Mouse (Mus musculus) limb, embryonic 11.5 days (tissue): ENCODE results near the gene Panx3. TPM values are rescaled to one million over a fixed set of nuclear protein-coding genes. Genes with fewer than 3 reads are reported as not detected.

Source experiments
- ATAC-seq: fragments of 200-750 bp; cut with Nextera tagmentation; 2 replicates; pipeline ENCODE4 v1.8.0; 2017; ENCODE audit warnings: low read depth; ENCODE audit not compliant: insufficient number of reproducible peaks, low FRiP score, low TSS enrichment
- DNase-seq: peaks from one replicate; pipeline ENCODE4 v3.0.0-alpha.2; 2015; ENCODE audit warnings: low spot score
- H3K27ac ChIP-seq: fragments of 300-500 bp; sonication (generic); replicated peaks from 2 replicates; pipeline ENCODE4 v1.5.1; 2014; ENCODE audit warnings: low read depth, mild to moderate bottlenecking, low read length
- H3K27me3 ChIP-seq: fragments of 300-500 bp; sonication (generic); 2 replicates; pipeline ENCODE4 v1.6.1; 2014; ENCODE audit warnings: mild to moderate bottlenecking, low read length, mixed read lengths; ENCODE audit not compliant: control insufficient read depth, insufficient read depth
- H3K36me3 ChIP-seq: fragments of 300-500 bp; sonication (generic); 2 replicates; pipeline ENCODE4 v1.6.1; 2014; ENCODE audit warnings: mild to moderate bottlenecking, low read length, moderate library complexity, mixed read lengths; ENCODE audit not compliant: control insufficient read depth, insufficient read depth
- H3K4me1 ChIP-seq: fragments of 300-500 bp; sonication (generic); 2 replicates; pipeline ENCODE4 v1.6.1; 2014; ENCODE audit warnings: low read length, mixed read lengths; ENCODE audit not compliant: control insufficient read depth, insufficient read depth
- H3K4me2 ChIP-seq: fragments of 300-500 bp; sonication (generic); 2 replicates; pipeline ENCODE4 v1.6.1; 2014; ENCODE audit warnings: low read depth, mild to moderate bottlenecking, moderate library complexity; ENCODE audit not compliant: severe bottlenecking
- H3K4me3 ChIP-seq: fragments of 300-500 bp; sonication (generic); 2 replicates; pipeline ENCODE4 v1.5.1; 2014; ENCODE audit warnings: low read depth, low read length
- H3K9ac ChIP-seq: fragments of 300-500 bp; sonication (generic); 2 replicates; pipeline ENCODE4 v1.6.1; 2014; ENCODE audit warnings: mild to moderate bottlenecking, low read length
- H3K9me3 ChIP-seq: fragments of 300-500 bp; sonication (generic); 2 replicates; pipeline ENCODE4 v1.6.1; 2016; ENCODE audit warnings: low read length; ENCODE audit not compliant: control insufficient read depth
- WGBS: fragments of 180-500 bp; shearing (Covaris S2); extraction: QIAGEN DNeasy Blood & Tissue Kit; methylation state at CpG from one replicate; pipeline ENCODE4 v1.1.7; 2014; 5-methylcytosine and 5-hydroxymethylcytosine counted together
- polyA plus RNA-seq: library from polyadenylated mRNA; unstranded; fragments of >200 nt; fragmentation: Nextera tagmentation; extraction: Ambion mirVana; gene quantifications from 2 replicates; pipeline ENCODE4 v1.2.1, GENCODE M21; 2014

Panx3 gene
- polyA plus RNA-seq = not detected in 2 replicates

DNA sequence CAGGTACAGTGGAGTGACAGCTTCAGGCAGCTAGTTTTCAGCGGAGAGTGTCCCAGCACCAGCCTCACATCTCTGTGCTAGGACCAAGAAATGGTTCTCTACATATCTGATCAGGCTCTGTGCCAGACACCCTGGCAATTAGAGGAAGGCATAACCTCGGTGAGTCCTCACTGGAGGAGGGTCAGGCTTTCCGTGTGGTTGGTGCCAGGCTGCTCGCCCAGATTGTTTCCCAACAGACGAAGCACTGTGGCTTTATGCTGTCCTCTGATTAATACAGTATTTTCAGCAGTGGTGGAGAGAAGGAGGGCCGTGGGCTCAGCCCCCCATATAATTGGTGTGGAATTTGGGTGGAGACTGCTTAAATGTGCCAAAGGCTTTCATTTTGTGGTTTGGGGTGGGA is at the start of gene Panx3:
TSS of gene Panx3 (minus strand) at position 121 of the 400 bp plus-strand sequence.
- 67% methylated on average over 6 of the region's 6 CpGs for WGBS
- no peak within 1 kb of the TSS for H3K4me3 ChIP-seq
- no peak within 1 kb of the TSS for H3K27ac ChIP-seq
- H3K9me3 ChIP-seq = no peaks in the 10 kb centered on the region
- no peaks in the 10 kb centered on the region for H3K4me1 ChIP-seq
- no peaks in the 10 kb centered on the region for H3K36me3 ChIP-seq
- no peak within 1 kb of the TSS for H3K9ac ChIP-seq
- H3K4me2 ChIP-seq = no peak within 1 kb of the TSS
- ATAC-seq (no peak), DNase-seq (no peak)
- no peaks in the 10 kb centered on the region for H3K27me3 ChIP-seq

DNA sequence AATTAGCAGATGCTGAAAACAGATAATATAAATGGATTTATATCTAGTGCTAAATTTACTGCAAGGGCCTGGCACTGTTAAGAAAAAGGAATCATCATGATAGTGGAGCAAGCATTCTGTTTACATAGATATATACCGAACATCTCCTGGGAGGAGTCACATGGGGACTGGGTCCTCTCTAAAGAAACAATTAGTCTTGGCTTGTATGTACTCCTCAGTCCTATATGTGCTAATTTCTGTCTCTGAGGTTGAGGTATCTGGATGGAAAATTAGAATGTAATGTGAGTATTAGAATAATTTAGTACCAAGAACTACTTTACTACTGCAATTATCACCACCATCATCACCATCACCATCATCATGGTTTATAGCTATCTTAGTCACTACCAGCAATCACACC is 47.1 kb upstream of the Panx3 start, which contains the start of gene Olfr160:
TSS of gene Olfr160 (minus strand) at position 101 of the 400 bp plus-strand sequence.
- Histone ChIP-seq H3K4me1 (no peaks in the 10 kb centered on the region), H3K4me3 (no peak within 1 kb of the TSS), H3K9ac (no peak within 1 kb of the TSS), H3K27ac (no peak within 1 kb of the TSS), H3K27me3 (no peaks in the 10 kb centered on the region), H3K9me3 (no peaks in the 10 kb centered on the region), H3K36me3 (no peaks in the 10 kb centered on the region), H3K4me2 (no peak within 1 kb of the TSS)
- ATAC-seq (no peak), DNase-seq (no peak)
- 90% methylated on average over 1 of the region's 1 CpGs for WGBS

DNA sequence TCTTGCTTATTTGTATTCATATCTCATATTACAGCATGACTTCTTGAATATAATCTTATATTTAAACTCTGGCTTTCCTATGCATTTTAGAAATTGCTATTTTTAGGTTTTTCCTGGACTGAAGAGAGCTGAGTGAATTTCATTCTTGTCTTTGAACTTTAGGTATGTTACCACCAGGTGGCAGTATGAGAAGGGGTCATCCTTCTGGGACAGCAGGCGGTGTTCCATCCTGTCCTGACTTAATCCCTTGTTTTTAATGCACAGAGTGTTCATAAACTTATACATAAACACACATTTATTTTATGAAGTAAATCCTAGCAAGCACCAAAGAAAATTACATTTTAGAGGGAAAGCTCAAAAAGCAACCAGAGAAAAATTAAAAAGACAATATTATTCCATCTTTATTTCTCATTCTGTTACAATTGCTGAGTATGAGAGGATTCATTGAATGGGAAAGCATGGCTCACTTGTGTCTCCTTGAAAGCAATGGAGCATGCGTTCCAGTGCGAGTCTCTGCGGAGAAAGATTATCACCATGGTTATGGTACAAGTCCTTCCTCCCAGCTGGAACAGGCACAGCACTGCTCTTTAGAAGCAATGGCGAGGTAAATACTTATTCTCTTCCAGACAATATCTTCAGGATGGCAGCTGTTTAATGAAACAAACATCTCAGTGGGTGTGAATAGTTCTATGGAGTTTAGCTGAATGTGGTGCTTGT is 21.1 kb upstream of the Panx3 start:
- Histone ChIP-seq H3K4me3 (no peak overlapping the region), H3K27ac (no peak overlapping the region), H3K9ac (no peak overlapping the region), H3K4me1 (no peaks in the 10 kb centered on the region), H3K4me2 (no peak overlapping the region), H3K9me3 (no peaks in the 10 kb centered on the region), H3K36me3 (no peaks in the 10 kb centered on the region), H3K27me3 (no peaks in the 10 kb centered on the region)
- ATAC-seq (no peak), DNase-seq (no peak)
- WGBS = 67% methylated on average over 5 of the region's 5 CpGs

GRCm38 (mm10) chr9:37687941-37688303 is 18.9 kb upstream of the Panx3 start:
- no peak overlapping the region for H3K4me2 ChIP-seq
- H3K27me3 ChIP-seq = no peaks in the 10 kb centered on the region
- no peaks in the 10 kb centered on the region for H3K9me3 ChIP-seq
- WGBS = 45% methylated on average over 3 of the region's 3 CpGs
- H3K4me3 ChIP-seq = no peak overlapping the region
- no peak overlapping the region for H3K9ac ChIP-seq
- no peaks in the 10 kb centered on the region for H3K36me3 ChIP-seq
- DNase-seq (no peak), ATAC-seq (no peak)
- H3K27ac ChIP-seq = no peak overlapping the region
- H3K4me1 ChIP-seq = no peaks in the 10 kb centered on the region

DNA sequence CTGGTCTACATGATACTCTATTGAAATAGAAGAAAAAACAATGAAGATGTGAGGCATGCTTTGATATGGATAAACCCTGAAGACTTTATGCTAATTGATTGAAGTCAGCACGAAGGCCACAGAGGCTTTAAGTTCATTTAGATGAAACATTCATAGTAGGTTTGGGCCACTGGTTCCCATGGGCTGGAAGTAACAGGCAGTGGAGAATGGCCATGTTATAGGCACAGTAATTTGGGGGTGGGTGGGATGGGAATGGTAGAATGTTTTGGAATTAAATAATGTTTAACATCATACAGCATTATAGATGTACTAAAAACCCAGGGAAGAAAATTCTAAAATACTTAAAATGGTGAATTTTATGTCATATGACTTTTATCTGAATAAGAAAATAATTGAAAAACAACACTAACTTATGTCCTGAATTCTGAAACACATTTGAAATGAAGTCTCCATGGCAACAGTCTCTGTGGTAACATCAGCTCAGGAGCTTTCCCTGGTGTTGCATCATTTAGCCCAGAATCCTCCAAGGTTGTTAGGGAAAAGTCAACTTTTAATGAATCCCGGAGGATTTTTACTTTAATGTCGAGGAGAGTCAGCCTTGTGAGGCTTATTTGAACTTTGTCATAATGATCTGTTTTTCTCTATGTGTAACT is 18.4 kb upstream of the Panx3 start:
- Histone ChIP-seq H3K27me3 (no peaks in the 10 kb centered on the region), H3K9me3 (no peaks in the 10 kb centered on the region), H3K9ac (no peak overlapping the region), H3K4me2 (no peak overlapping the region), H3K4me1 (no peaks in the 10 kb centered on the region), H3K27ac (no peak overlapping the region), H3K4me3 (no peak overlapping the region), H3K36me3 (no peaks in the 10 kb centered on the region)
- 82% methylated on average over 3 of the region's 3 CpGs for WGBS
- no peak for DNase-seq
- ATAC-seq = no peak

DNA sequence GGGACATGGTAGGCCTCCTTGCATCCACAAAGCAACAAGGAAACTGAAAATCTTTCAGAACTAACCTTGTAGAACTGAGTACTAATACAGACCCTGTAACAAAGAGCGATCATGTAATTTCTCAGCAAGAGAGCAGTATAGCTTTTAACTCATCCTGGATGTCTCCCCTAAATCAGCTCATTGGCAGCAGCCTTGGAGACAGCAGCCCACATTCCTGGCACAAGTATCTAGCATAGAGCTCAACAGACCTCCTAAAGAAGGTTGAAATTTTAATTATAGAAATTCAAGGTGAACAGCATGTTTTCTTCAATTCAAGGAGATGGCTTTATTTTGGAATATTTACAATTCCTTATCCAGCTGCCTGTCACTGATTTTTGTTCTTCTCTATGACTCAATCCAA is 12.1 kb upstream of the Panx3 start:
- H3K27me3 ChIP-seq = no peaks in the 10 kb centered on the region
- no peak overlapping the region for H3K9ac ChIP-seq
- no peaks in the 10 kb centered on the region for H3K36me3 ChIP-seq
- H3K4me2 ChIP-seq = no peak overlapping the region
- no peak overlapping the region for H3K27ac ChIP-seq
- DNase-seq (no peak), ATAC-seq (no peak)
- H3K4me1 ChIP-seq = no peaks in the 10 kb centered on the region
- WGBS = 97% methylated on average over 1 of the region's 1 CpGs
- H3K9me3 ChIP-seq = no peaks in the 10 kb centered on the region
- H3K4me3 ChIP-seq = no peak overlapping the region

DNA sequence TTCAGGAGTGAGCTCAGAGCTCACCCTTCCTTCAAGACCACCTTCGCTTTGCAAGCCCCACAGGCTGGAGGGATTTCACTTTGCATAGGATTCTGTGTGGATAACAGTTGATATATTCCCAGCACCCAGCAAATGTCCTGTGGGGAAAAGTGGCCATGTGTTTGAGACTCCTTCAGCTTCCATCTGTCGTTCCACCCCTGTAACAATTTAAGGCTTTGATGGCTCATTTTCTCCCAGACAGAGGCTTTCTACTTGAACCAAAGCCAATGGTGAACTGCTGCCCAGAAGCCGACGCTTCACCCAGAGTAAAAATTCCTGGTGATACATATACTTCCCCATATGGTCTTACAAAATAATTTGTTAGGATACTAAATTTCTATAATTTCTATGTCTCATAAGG is 6.3 kb upstream of the Panx3 start:
- no peak for ATAC-seq
- Histone ChIP-seq H3K4me1 (no peaks in the 10 kb centered on the region), H3K4me2 (no peak overlapping the region), H3K27ac (no peak overlapping the region), H3K36me3 (no peaks in the 10 kb centered on the region), H3K9ac (no peak overlapping the region), H3K9me3 (no peaks in the 10 kb centered on the region), H3K27me3 (no peaks in the 10 kb centered on the region), H3K4me3 (no peak overlapping the region)
- 88% methylated on average over 4 of the region's 4 CpGs for WGBS
- DNase-seq = no peak

- H3K36me3 ChIP-seq = no peaks in the 10 kb centered on the region
- H3K27me3 ChIP-seq = no peaks in the 10 kb centered on the region
- H3K9ac ChIP-seq = no peak overlapping the region
- ATAC-seq (no peak), DNase-seq (no peak)
- no peak overlapping the region for H3K4me3 ChIP-seq
- H3K27ac ChIP-seq = no peak overlapping the region
- H3K4me2 ChIP-seq = no peak overlapping the region
- WGBS = 84% methylated on average over 3 of the region's 3 CpGs
- H3K9me3 ChIP-seq = no peaks in the 10 kb centered on the region
- H3K4me1 ChIP-seq = no peaks in the 10 kb centered on the region
Observed at GRCm38 (mm10) chr9:37670261-37670660, 1.2 kb upstream of the Panx3 start.
